Mouse (Mus musculus): ENCODE data around the gene Abhd8. TPM values are rescaled to one million over a fixed set of nuclear protein-coding genes. Genes with fewer than 3 reads are reported as not detected.

Gene Abhd8
- polyA plus RNA-seq, 1 experiment, result 73.6 TPM

- Histone ChIP-seq H3K27me3 (ENCODE audit: control insufficient read depth, insufficient read depth, insufficient read length) (no peaks in the 10 kb centered on the region), H3ac (ENCODE audit: control insufficient read depth, insufficient read length, low read depth) (no peak overlapping the region), H3K79me3 (ENCODE audit: low read depth) (no peaks in the 10 kb centered on the region), H3K4me3 (ENCODE audit: insufficient read depth, poor library complexity, severe bottlenecking) (no peak overlapping the region), H3K36me3 (ENCODE audit: control insufficient read depth, insufficient read depth) (peaks cover 11% of the 10 kb centered on the region), H3K79me2 (ENCODE audit: control insufficient read depth, insufficient read depth) (no peaks in the 10 kb centered on the region)
- no peak for TF ChIP-seq CTCF (IDR thresholded peaks at IDR 0.05; ENCODE audit: control insufficient read depth, insufficient read depth, insufficient read length)
- no peak for TF ChIP-seq MYOG (IDR thresholded peaks at IDR 0.05; ENCODE audit: control insufficient read depth, extremely low read depth, insufficient read length)
- no peak for TF ChIP-seq CEBPB (IDR thresholded peaks at IDR 0.05; ENCODE audit: low read depth)
- no peak for TF ChIP-seq USF1 (IDR thresholded peaks at IDR 0.05; ENCODE audit: low read depth)
- TF ChIP-seq FOSL1 (IDR thresholded peaks at IDR 0.05; ENCODE audit: insufficient read depth, low read length, poor library complexity, severe bottlenecking), result no peak
- TF ChIP-seq MYOD1 (IDR thresholded peaks at IDR 0.05; ENCODE audit: control insufficient read depth, insufficient read length, low read depth), result no peak
- no peak for TF ChIP-seq MAX (IDR thresholded peaks at IDR 0.05)
These were observed 8.8 kb downstream of the Abhd8 start for GRCm38 (mm10) chr8:71454668-71455067.

- peak; percentile 95 for TF ChIP-seq MYOD1 (IDR thresholded peaks at IDR 0.05; ENCODE audit: control insufficient read depth, insufficient read length, low read depth)
- no peak for TF ChIP-seq MAX (IDR thresholded peaks at IDR 0.05)
- Histone ChIP-seq H3K79me2 (ENCODE audit: control insufficient read depth, insufficient read depth) (no peaks in the 10 kb centered on the region), H3K36me3 (ENCODE audit: control insufficient read depth, insufficient read depth) (peaks cover 7% of the 10 kb centered on the region), H3K4me3 (ENCODE audit: insufficient read depth, poor library complexity, severe bottlenecking) (no peak overlapping the region), H3K79me3 (ENCODE audit: low read depth) (no peaks in the 10 kb centered on the region), H3ac (ENCODE audit: control insufficient read depth, insufficient read length, low read depth) (no peak overlapping the region), H3K27me3 (ENCODE audit: control insufficient read depth, insufficient read depth, insufficient read length) (no peaks in the 10 kb centered on the region)
These were observed 10.8 kb downstream of the Abhd8 start for GRCm38 (mm10) chr8:71452669-71453068.

GRCm38 (mm10) chr8:71451777-71452176, 11.7 kb downstream of the Abhd8 start:
- no peaks in the 10 kb centered on the region for H3K79me3 ChIP-seq (ENCODE audit: low read depth)
- H3K36me3 ChIP-seq (ENCODE audit: control insufficient read depth, insufficient read depth), result no peaks in the 10 kb centered on the region
- no peaks in the 10 kb centered on the region for H3K27me3 ChIP-seq (ENCODE audit: control insufficient read depth, insufficient read depth, insufficient read length)
- H3K79me2 ChIP-seq (ENCODE audit: control insufficient read depth, insufficient read depth), result no peaks in the 10 kb centered on the region
- no peak overlapping the region for H3K4me3 ChIP-seq (ENCODE audit: insufficient read depth, poor library complexity, severe bottlenecking)
- no peak overlapping the region for H3ac ChIP-seq (ENCODE audit: control insufficient read depth, insufficient read length, low read depth)
- TF ChIP-seq USF1 (IDR thresholded peaks at IDR 0.05; ENCODE audit: low read depth), result no peak
- no peak for TF ChIP-seq CTCF (IDR thresholded peaks at IDR 0.05; ENCODE audit: control insufficient read depth, insufficient read depth, insufficient read length)
- TF ChIP-seq MYOG (IDR thresholded peaks at IDR 0.05; ENCODE audit: control insufficient read depth, extremely low read depth, insufficient read length), result no peak
- TF ChIP-seq CEBPB (IDR thresholded peaks at IDR 0.05; ENCODE audit: low read depth), result no peak
- TF ChIP-seq FOSL1 (IDR thresholded peaks at IDR 0.05; ENCODE audit: insufficient read depth, low read length, poor library complexity, severe bottlenecking), result no peak
- no peak for TF ChIP-seq MYOD1 (IDR thresholded peaks at IDR 0.05; ENCODE audit: control insufficient read depth, insufficient read length, low read depth)
- no peak for TF ChIP-seq MAX (IDR thresholded peaks at IDR 0.05)

- Histone ChIP-seq H3K79me2 (ENCODE audit: control insufficient read depth, insufficient read depth) (no peaks in the 10 kb centered on the region), H3K36me3 (ENCODE audit: control insufficient read depth, insufficient read depth) (no peaks in the 10 kb centered on the region), H3K27me3 (ENCODE audit: control insufficient read depth, insufficient read depth, insufficient read length) (no peaks in the 10 kb centered on the region), H3ac (ENCODE audit: control insufficient read depth, insufficient read length, low read depth) (no peak overlapping the region), H3K4me3 (ENCODE audit: insufficient read depth, poor library complexity, severe bottlenecking) (no peak overlapping the region), H3K79me3 (ENCODE audit: low read depth) (no peaks in the 10 kb centered on the region)
- TF ChIP-seq MYOD1 (IDR thresholded peaks at IDR 0.05; ENCODE audit: control insufficient read depth, insufficient read length, low read depth) (no peak), CTCF (IDR thresholded peaks at IDR 0.05; ENCODE audit: control insufficient read depth, insufficient read depth, insufficient read length) (no peak), MAX (IDR thresholded peaks at IDR 0.05) (no peak), CEBPB (IDR thresholded peaks at IDR 0.05; ENCODE audit: low read depth) (no peak), FOSL1 (IDR thresholded peaks at IDR 0.05; ENCODE audit: insufficient read depth, low read length, poor library complexity, severe bottlenecking) (no peak), MYOG (IDR thresholded peaks at IDR 0.05; ENCODE audit: control insufficient read depth, extremely low read depth, insufficient read length) (no peak)
These were observed 12.1 kb downstream of the Abhd8 start for GRCm38 (mm10) chr8:71451337-71451736.

- no peaks in the 10 kb centered on the region for H3K79me3 ChIP-seq (ENCODE audit: low read depth)
- TF ChIP-seq MYOD1 (IDR thresholded peaks at IDR 0.05; ENCODE audit: control insufficient read depth, insufficient read length, low read depth) (peak; percentile 64), CEBPB (IDR thresholded peaks at IDR 0.05; ENCODE audit: low read depth) (no peak)
- no peaks in the 10 kb centered on the region for H3K27me3 ChIP-seq (ENCODE audit: control insufficient read depth, insufficient read depth, insufficient read length)
- H3K4me3 ChIP-seq (ENCODE audit: insufficient read depth, poor library complexity, severe bottlenecking), result no peak overlapping the region
- H3K79me2 ChIP-seq (ENCODE audit: control insufficient read depth, insufficient read depth), result no peaks in the 10 kb centered on the region
- no peak overlapping the region for H3ac ChIP-seq (ENCODE audit: control insufficient read depth, insufficient read length, low read depth)
- H3K36me3 ChIP-seq (ENCODE audit: control insufficient read depth, insufficient read depth), result no peaks in the 10 kb centered on the region
These were observed 18.4 kb downstream of the Abhd8 start for GRCm38 (mm10) chr8:71445096-71445495.

- Histone ChIP-seq H3K79me2 (ENCODE audit: control insufficient read depth, insufficient read depth) (no peaks in the 10 kb centered on the region), H3K4me3 (ENCODE audit: insufficient read depth, poor library complexity, severe bottlenecking) (no peak overlapping the region), H3K36me3 (ENCODE audit: control insufficient read depth, insufficient read depth) (no peaks in the 10 kb centered on the region), H3K27me3 (ENCODE audit: control insufficient read depth, insufficient read depth, insufficient read length) (no peaks in the 10 kb centered on the region), H3K79me3 (ENCODE audit: low read depth) (no peaks in the 10 kb centered on the region), H3ac (ENCODE audit: control insufficient read depth, insufficient read length, low read depth) (no peak overlapping the region)
- no peak for TF ChIP-seq MAX (IDR thresholded peaks at IDR 0.05)
- no peak for TF ChIP-seq FOSL1 (IDR thresholded peaks at IDR 0.05; ENCODE audit: insufficient read depth, low read length, poor library complexity, severe bottlenecking)
- no peak for TF ChIP-seq MYOD1 (IDR thresholded peaks at IDR 0.05; ENCODE audit: control insufficient read depth, insufficient read length, low read depth)
- no peak for TF ChIP-seq CTCF (IDR thresholded peaks at IDR 0.05; ENCODE audit: control insufficient read depth, insufficient read depth, insufficient read length)
- no peak for TF ChIP-seq USF1 (IDR thresholded peaks at IDR 0.05; ENCODE audit: low read depth)
- no peak for TF ChIP-seq MYOG (IDR thresholded peaks at IDR 0.05; ENCODE audit: control insufficient read depth, extremely low read depth, insufficient read length)
- no peak for TF ChIP-seq CEBPB (IDR thresholded peaks at IDR 0.05; ENCODE audit: low read depth)
These were observed 22.1 kb downstream of the Abhd8 start for GRCm38 (mm10) chr8:71441404-71441803.

Data from C2C12 (cell line).